Mouse (Mus musculus): ENCODE results near the gene Schip1. TPM values are rescaled to one million over a fixed set of nuclear protein-coding genes. Genes with fewer than 3 reads are reported as not detected.

The Schip1 gene
- polyA plus RNA-seq, 1 experiment from 2014 or later = 165 TPM

- Histone ChIP-seq H3K4me3 (ENCODE audit: low read depth, low read length) (no peak overlapping the region), H3K27me3 (replicated peaks; ENCODE audit: control insufficient read depth, insufficient read depth, low read length) (no peaks in the 10 kb centered on the region), H3K36me3 (ENCODE audit: control insufficient read depth, insufficient read depth, low read length) (no peaks in the 10 kb centered on the region), H3K9me3 (replicated peaks; ENCODE audit: control insufficient read depth, low read length) (no peaks in the 10 kb centered on the region), H3K4me2 (ENCODE audit: low read length) (no peak overlapping the region), H3K4me1 (ENCODE audit: control insufficient read depth, insufficient read depth, low read length) (no peaks in the 10 kb centered on the region), H3K27ac (ENCODE audit: low read depth, low read length) (no peak overlapping the region), H3K9ac (ENCODE audit: low read length) (no peak overlapping the region)
- ATAC-seq (no peak), DNase-seq (ENCODE audit: low spot score) (peak; percentile 14)
- WGBS = 53% methylated on average over 2 of the region's 2 CpGs
Measured at GRCm38 (mm10) chr3:68332515-68332914, 267.9 kb downstream of the Schip1 start.

GRCm38 (mm10) chr3:68335501-68335900 is 270.9 kb downstream of the Schip1 start:
- 93% methylated on average over 4 of the region's 4 CpGs for whole genome bisulfite sequencing
- H3K36me3 ChIP-seq (ENCODE audit: control insufficient read depth, insufficient read depth, low read length) = no peaks in the 10 kb centered on the region

GRCm38 (mm10) chr3:68350624-68351023 is 286.0 kb downstream of the Schip1 start:
- ATAC-seq = no peak
- WGBS = 87% methylated on average over 6 of the region's 6 CpGs
- no peak overlapping the region for H3K27ac ChIP-seq (ENCODE audit: low read depth, low read length)

More at GRCm38 (mm10) chr3:68335501-68335900, 270.9 kb downstream of the Schip1 start:
- no peak for ATAC-seq
- Histone ChIP-seq H3K9me3 (replicated peaks; ENCODE audit: control insufficient read depth, low read length) (no peaks in the 10 kb centered on the region), H3K9ac (ENCODE audit: low read length) (no peak overlapping the region), H3K27ac (ENCODE audit: low read depth, low read length) (no peak overlapping the region), H3K4me1 (ENCODE audit: control insufficient read depth, insufficient read depth, low read length) (no peaks in the 10 kb centered on the region), H3K27me3 (replicated peaks; ENCODE audit: control insufficient read depth, insufficient read depth, low read length) (no peaks in the 10 kb centered on the region), H3K4me2 (ENCODE audit: low read length) (no peak overlapping the region), H3K4me3 (ENCODE audit: low read depth, low read length) (no peak overlapping the region)
- DNase-seq (ENCODE audit: low spot score) = no peak

GRCm38 (mm10) chr3:68351461-68351860 is 286.9 kb downstream of the Schip1 start:
- no peak for DNase-seq (ENCODE audit: low spot score)

More at GRCm38 (mm10) chr3:68350624-68351023, 286.0 kb downstream of the Schip1 start:
- Histone ChIP-seq H3K36me3 (ENCODE audit: control insufficient read depth, insufficient read depth, low read length) (no peaks in the 10 kb centered on the region), H3K4me3 (ENCODE audit: low read depth, low read length) (no peak overlapping the region), H3K4me2 (ENCODE audit: low read length) (no peak overlapping the region), H3K4me1 (ENCODE audit: control insufficient read depth, insufficient read depth, low read length) (no peaks in the 10 kb centered on the region), H3K9ac (ENCODE audit: low read length) (no peak overlapping the region), H3K9me3 (replicated peaks; ENCODE audit: control insufficient read depth, low read length) (no peaks in the 10 kb centered on the region), H3K27me3 (replicated peaks; ENCODE audit: control insufficient read depth, insufficient read depth, low read length) (no peaks in the 10 kb centered on the region)
- no peak for DNase-seq (ENCODE audit: low spot score)

GRCm38 (mm10) chr3:68352961-68353360 is 288.4 kb downstream of the Schip1 start:
- no peak overlapping the region for H3K4me3 ChIP-seq (ENCODE audit: low read depth, low read length)
- H3K9ac ChIP-seq (ENCODE audit: low read length) = no peak overlapping the region
- H3K4me2 ChIP-seq (ENCODE audit: low read length) = no peak overlapping the region
- H3K9me3 ChIP-seq (replicated peaks; ENCODE audit: control insufficient read depth, low read length) = no peaks in the 10 kb centered on the region
- H3K27me3 ChIP-seq (replicated peaks; ENCODE audit: control insufficient read depth, insufficient read depth, low read length) = no peaks in the 10 kb centered on the region
- H3K27ac ChIP-seq (ENCODE audit: low read depth, low read length) = no peak overlapping the region
- 78% methylated on average over 7 of the region's 7 CpGs for WGBS
- DNase-seq (ENCODE audit: low spot score) (peak; percentile 51), ATAC-seq (peak; percentile 70; the same call in 1 of the 2 replicates)
- H3K4me1 ChIP-seq (ENCODE audit: control insufficient read depth, insufficient read depth, low read length) = no peaks in the 10 kb centered on the region
- no peaks in the 10 kb centered on the region for H3K36me3 ChIP-seq (ENCODE audit: control insufficient read depth, insufficient read depth, low read length)

More at GRCm38 (mm10) chr3:68351461-68351860, 286.9 kb downstream of the Schip1 start:
- H3K27ac ChIP-seq (ENCODE audit: low read depth, low read length) = no peak overlapping the region
- H3K4me2 ChIP-seq (ENCODE audit: low read length) = no peak overlapping the region
- H3K36me3 ChIP-seq (ENCODE audit: control insufficient read depth, insufficient read depth, low read length) = no peaks in the 10 kb centered on the region
- H3K9ac ChIP-seq (ENCODE audit: low read length) = no peak overlapping the region
- no peak overlapping the region for H3K4me3 ChIP-seq (ENCODE audit: low read depth, low read length)
- no peaks in the 10 kb centered on the region for H3K27me3 ChIP-seq (replicated peaks; ENCODE audit: control insufficient read depth, insufficient read depth, low read length)
- ATAC-seq = no peak
- no peaks in the 10 kb centered on the region for H3K9me3 ChIP-seq (replicated peaks; ENCODE audit: control insufficient read depth, low read length)
- H3K4me1 ChIP-seq (ENCODE audit: control insufficient read depth, insufficient read depth, low read length) = no peaks in the 10 kb centered on the region
- WGBS = 61% methylated on average over 3 of the region's 3 CpGs

GRCm38 (mm10) chr3:68353492-68353891 is 288.9 kb downstream of the Schip1 start:
- ATAC-seq (no peak), DNase-seq (ENCODE audit: low spot score) (no peak)
- no peaks in the 10 kb centered on the region for H3K4me1 ChIP-seq (ENCODE audit: control insufficient read depth, insufficient read depth, low read length)
- WGBS = 64% methylated on average over 3 of the region's 3 CpGs
- H3K9me3 ChIP-seq (replicated peaks; ENCODE audit: control insufficient read depth, low read length) = no peaks in the 10 kb centered on the region
- no peak overlapping the region for H3K9ac ChIP-seq (ENCODE audit: low read length)
- no peaks in the 10 kb centered on the region for H3K27me3 ChIP-seq (replicated peaks; ENCODE audit: control insufficient read depth, insufficient read depth, low read length)
- H3K4me2 ChIP-seq (ENCODE audit: low read length) = no peak overlapping the region
- no peaks in the 10 kb centered on the region for H3K36me3 ChIP-seq (ENCODE audit: control insufficient read depth, insufficient read depth, low read length)
- H3K27ac ChIP-seq (ENCODE audit: low read depth, low read length) = no peak overlapping the region
- no peak overlapping the region for H3K4me3 ChIP-seq (ENCODE audit: low read depth, low read length)

GRCm38 (mm10) chr3:68356516-68356915 is 291.9 kb downstream of the Schip1 start:
- Histone ChIP-seq H3K27ac (ENCODE audit: low read depth, low read length) (no peak overlapping the region), H3K4me3 (ENCODE audit: low read depth, low read length) (no peak overlapping the region), H3K4me2 (ENCODE audit: low read length) (no peak overlapping the region), H3K27me3 (replicated peaks; ENCODE audit: control insufficient read depth, insufficient read depth, low read length) (no peaks in the 10 kb centered on the region), H3K36me3 (ENCODE audit: control insufficient read depth, insufficient read depth, low read length) (no peaks in the 10 kb centered on the region), H3K9me3 (replicated peaks; ENCODE audit: control insufficient read depth, low read length) (no peaks in the 10 kb centered on the region), H3K9ac (ENCODE audit: low read length) (no peak overlapping the region), H3K4me1 (ENCODE audit: control insufficient read depth, insufficient read depth, low read length) (no peaks in the 10 kb centered on the region)
- ATAC-seq (no peak), DNase-seq (ENCODE audit: low spot score) (no peak)
- 89% methylated on average over 2 of the region's 2 CpGs for WGBS

GRCm38 (mm10) chr3:68368029-68368428 is 303.4 kb downstream of the Schip1 start:
- Histone ChIP-seq H3K4me2 (ENCODE audit: low read length) (no peak overlapping the region), H3K36me3 (ENCODE audit: control insufficient read depth, insufficient read depth, low read length) (no peaks in the 10 kb centered on the region), H3K9ac (ENCODE audit: low read length) (no peak overlapping the region), H3K27me3 (replicated peaks; ENCODE audit: control insufficient read depth, insufficient read depth, low read length) (no peaks in the 10 kb centered on the region), H3K4me3 (ENCODE audit: low read depth, low read length) (no peak overlapping the region), H3K27ac (ENCODE audit: low read depth, low read length) (no peak overlapping the region), H3K9me3 (replicated peaks; ENCODE audit: control insufficient read depth, low read length) (no peaks in the 10 kb centered on the region), H3K4me1 (ENCODE audit: control insufficient read depth, insufficient read depth, low read length) (no peaks in the 10 kb centered on the region)
- no peak for ATAC-seq
- DNase-seq (ENCODE audit: low spot score) = no peak

- H3K27ac ChIP-seq (ENCODE audit: low read depth, low read length) = no peak overlapping the region
- H3K4me2 ChIP-seq (ENCODE audit: low read length) = no peak overlapping the region
- ATAC-seq = no peak
- H3K36me3 ChIP-seq (ENCODE audit: control insufficient read depth, insufficient read depth, low read length) = no peaks in the 10 kb centered on the region
- WGBS = no CpG with 5 or more reads among the region's 1 CpGs
- no peak overlapping the region for H3K9ac ChIP-seq (ENCODE audit: low read length)
- no peak for DNase-seq (ENCODE audit: low spot score)
- H3K27me3 ChIP-seq (replicated peaks; ENCODE audit: control insufficient read depth, insufficient read depth, low read length) = no peaks in the 10 kb centered on the region
- no peak overlapping the region for H3K4me3 ChIP-seq (ENCODE audit: low read depth, low read length)
- H3K9me3 ChIP-seq (replicated peaks; ENCODE audit: control insufficient read depth, low read length) = no peaks in the 10 kb centered on the region
- no peaks in the 10 kb centered on the region for H3K4me1 ChIP-seq (ENCODE audit: control insufficient read depth, insufficient read depth, low read length)
Measured at GRCm38 (mm10) chr3:68372925-68373324, 308.3 kb downstream of the Schip1 start.

All from forebrain, embryonic 14.5 days (tissue).